Mouse (Mus musculus) heart, embryonic 14.5 days (tissue): ENCODE measurements around the gene Rabgap1l. TPM values are rescaled to one million over a fixed set of nuclear protein-coding genes. Genes with fewer than 3 reads are reported as not detected.
"Not testable (repeated sequence)": the region's sequence is repeated elsewhere in the genome, so short reads cannot be mapped to it uniquely, and the experiment has no call there.

ENCODE experiments used
- ATAC-seq: fragments of 200-750 bp; cut with Nextera tagmentation; 2 replicates; pipeline ENCODE4 v1.8.0; 2017; ENCODE audit warnings: low read depth, moderate TSS enrichment; ENCODE audit not compliant: insufficient number of reproducible peaks, insufficient read depth, low FRiP score
- H3K27ac ChIP-seq, 2 experiments: fragments of 200-500 bp in 1 of 2; fragments of 300-500 bp in 1 of 2; sonication (generic) in 1 of 2; replicated peaks in 1 of 2; 2 replicates each; pipeline ENCODE4 v1.5.1; 2012 to 2014; ENCODE audit warnings: low read depth in 2 of 2, low read length in 2 of 2, control low read depth in 1 of 2, mild to moderate bottlenecking in 1 of 2, mixed read lengths in 1 of 2; ENCODE audit not compliant: control insufficient read depth in 1 of 2, insufficient read depth in 1 of 2
- H3K27me3 ChIP-seq: fragments of 300-500 bp; sonication (generic); 2 replicates; pipeline ENCODE4 v1.6.1; 2014; ENCODE audit warnings: mild to moderate bottlenecking, low read length, control low read depth; ENCODE audit not compliant: control insufficient read depth, insufficient read depth
- H3K36me3 ChIP-seq: fragments of 300-500 bp; sonication (generic); 2 replicates; pipeline ENCODE4 v1.6.1; 2014; ENCODE audit warnings: mild to moderate bottlenecking, control low read depth, low read length, mixed read lengths; ENCODE audit not compliant: control insufficient read depth, insufficient read depth
- H3K4me1 ChIP-seq, 2 experiments: fragments of 200-500 bp in 1 of 2; fragments of 300-500 bp in 1 of 2; sonication (generic) in 1 of 2; 2 replicates each; pipeline ENCODE4 v1.6.1; 2012 to 2014; ENCODE audit warnings: low read length in 2 of 2, control low read depth in 1 of 2, mixed read lengths in 1 of 2; ENCODE audit not compliant: control insufficient read depth in 2 of 2, insufficient read depth in 2 of 2
- H3K4me2 ChIP-seq: fragments of 300-500 bp; sonication (generic); 2 replicates; pipeline ENCODE4 v1.6.1; 2014; ENCODE audit warnings: mild to moderate bottlenecking, low read length
- H3K4me3 ChIP-seq, 2 experiments: fragments of 200-500 bp in 1 of 2; fragments of 300-500 bp in 1 of 2; sonication (generic) in 1 of 2; 2 replicates each; pipeline ENCODE4 v1.5.1; 2012 to 2014; ENCODE audit warnings: low read length in 2 of 2, mild to moderate bottlenecking in 2 of 2, control low read depth in 1 of 2, low read depth in 1 of 2, moderate library complexity in 1 of 2; ENCODE audit not compliant: control insufficient read depth in 1 of 2, insufficient read depth in 1 of 2
- H3K9ac ChIP-seq: fragments of 300-500 bp; sonication (generic); 2 replicates; pipeline ENCODE4 v1.6.1; 2014; ENCODE audit warnings: mild to moderate bottlenecking, low read length
- H3K9me3 ChIP-seq: fragments of 300-500 bp; sonication (generic); 2 replicates; pipeline ENCODE4 v1.6.1; 2016; ENCODE audit warnings: low read length, control low read depth; ENCODE audit not compliant: control insufficient read depth
- WGBS: fragments of 180-500 bp; shearing (Covaris S2); extraction: QIAGEN DNeasy Blood & Tissue Kit; methylation state at CpG from one replicate; pipeline ENCODE4 v1.1.7; 2014; 5-methylcytosine and 5-hydroxymethylcytosine counted together
- polyA plus RNA-seq: library from polyadenylated mRNA; unstranded; fragments of >200 nt; fragmentation: Nextera tagmentation; extraction: Ambion mirVana; gene quantifications from 2 replicates; pipeline ENCODE4 v1.2.1, GENCODE M21; 2014

The Rabgap1l gene
- polyA plus RNA-seq, 1 experiment from 2014 or later = 95.6 TPM

- ATAC-seq = no peak
- no peak overlapping the region for H3K9ac ChIP-seq
- WGBS = 79% methylated on average over 2 of the region's 2 CpGs
- no peak overlapping the region for H3K27ac ChIP-seq
- no peak overlapping the region for H3K4me2 ChIP-seq
- H3K4me1 ChIP-seq = no peaks in the 10 kb centered on the region
- no peaks in the 10 kb centered on the region for H3K9me3 ChIP-seq
- no peak overlapping the region for H3K4me3 ChIP-seq
- H3K36me3 ChIP-seq = no peaks in the 10 kb centered on the region
- H3K27me3 ChIP-seq = no peaks in the 10 kb centered on the region
Measured at GRCm38 (mm10) chr1:160606425-160606824, 186.6 kb downstream of the Rabgap1l start.

- H3K27ac ChIP-seq, H3K4me2 ChIP-seq, H3K4me3 ChIP-seq, H3K9me3 ChIP-seq, ATAC-seq, H3K9ac ChIP-seq, H3K4me1 ChIP-seq, H3K36me3 ChIP-seq, H3K27me3 ChIP-seq: not testable (repeated sequence)
Measured at GRCm38 (mm10) chr1:160603312-160603711, 189.7 kb downstream of the Rabgap1l start.

- no peak for ATAC-seq
- Histone ChIP-seq H3K4me3 (no peak overlapping the region), H3K4me2 (no peak overlapping the region), H3K36me3 (no peaks in the 10 kb centered on the region), H3K9ac (no peak overlapping the region), H3K27ac (no peak overlapping the region), H3K9me3 (no peaks in the 10 kb centered on the region), H3K27me3 (no peaks in the 10 kb centered on the region), H3K4me1 (no peaks in the 10 kb centered on the region)
- 69% methylated on average over 1 of the region's 1 CpGs for WGBS
Measured at GRCm38 (mm10) chr1:160597369-160597768, 195.6 kb downstream of the Rabgap1l start.

GRCm38 (mm10) chr1:160596948-160597270 is 196.1 kb downstream of the Rabgap1l start:
- Histone ChIP-seq H3K27ac (no peak overlapping the region), H3K4me3 (no peak overlapping the region), H3K4me2 (no peak overlapping the region), H3K4me1 (no peaks in the 10 kb centered on the region), H3K36me3 (no peaks in the 10 kb centered on the region), H3K9me3 (no peaks in the 10 kb centered on the region), H3K27me3 (no peaks in the 10 kb centered on the region), H3K9ac (no peak overlapping the region)
- no peak for ATAC-seq
- 83% methylated on average over 3 of the region's 3 CpGs for WGBS

GRCm38 (mm10) chr1:160596252-160596947 is 196.6 kb downstream of the Rabgap1l start:
- H3K27me3 ChIP-seq = no peaks in the 10 kb centered on the region

GRCm38 (mm10) chr1:160594576-160594975 is 198.4 kb downstream of the Rabgap1l start:
- WGBS = 81% methylated on average over 1 of the region's 1 CpGs
- ATAC-seq = no peak
- H3K9me3 ChIP-seq = no peaks in the 10 kb centered on the region
- no peaks in the 10 kb centered on the region for H3K4me1 ChIP-seq
- no peak overlapping the region for H3K4me3 ChIP-seq
- no peak overlapping the region for H3K4me2 ChIP-seq
- no peak overlapping the region for H3K9ac ChIP-seq
- no peaks in the 10 kb centered on the region for H3K27me3 ChIP-seq
- no peak overlapping the region for H3K27ac ChIP-seq
- no peaks in the 10 kb centered on the region for H3K36me3 ChIP-seq

More at GRCm38 (mm10) chr1:160596252-160596947, 196.6 kb downstream of the Rabgap1l start:
- Histone ChIP-seq H3K4me2 (no peak overlapping the region), H3K4me3 (no peak overlapping the region), H3K4me1 (no peaks in the 10 kb centered on the region), H3K9ac (no peak overlapping the region), H3K27ac (no peak overlapping the region), H3K36me3 (no peaks in the 10 kb centered on the region), H3K9me3 (no peaks in the 10 kb centered on the region)
- no peak for ATAC-seq

- Histone ChIP-seq H3K27ac (no peak overlapping the region), H3K9ac (no peak overlapping the region), H3K4me2 (no peak overlapping the region), H3K36me3 (no peaks in the 10 kb centered on the region), H3K4me1 (no peaks in the 10 kb centered on the region), H3K4me3 (no peak overlapping the region), H3K9me3 (no peaks in the 10 kb centered on the region), H3K27me3 (no peaks in the 10 kb centered on the region)
- 89% methylated on average over 4 of the region's 4 CpGs for WGBS
- ATAC-seq = no peak
Measured at GRCm38 (mm10) chr1:160594066-160594465, 198.9 kb downstream of the Rabgap1l start.

DNA sequence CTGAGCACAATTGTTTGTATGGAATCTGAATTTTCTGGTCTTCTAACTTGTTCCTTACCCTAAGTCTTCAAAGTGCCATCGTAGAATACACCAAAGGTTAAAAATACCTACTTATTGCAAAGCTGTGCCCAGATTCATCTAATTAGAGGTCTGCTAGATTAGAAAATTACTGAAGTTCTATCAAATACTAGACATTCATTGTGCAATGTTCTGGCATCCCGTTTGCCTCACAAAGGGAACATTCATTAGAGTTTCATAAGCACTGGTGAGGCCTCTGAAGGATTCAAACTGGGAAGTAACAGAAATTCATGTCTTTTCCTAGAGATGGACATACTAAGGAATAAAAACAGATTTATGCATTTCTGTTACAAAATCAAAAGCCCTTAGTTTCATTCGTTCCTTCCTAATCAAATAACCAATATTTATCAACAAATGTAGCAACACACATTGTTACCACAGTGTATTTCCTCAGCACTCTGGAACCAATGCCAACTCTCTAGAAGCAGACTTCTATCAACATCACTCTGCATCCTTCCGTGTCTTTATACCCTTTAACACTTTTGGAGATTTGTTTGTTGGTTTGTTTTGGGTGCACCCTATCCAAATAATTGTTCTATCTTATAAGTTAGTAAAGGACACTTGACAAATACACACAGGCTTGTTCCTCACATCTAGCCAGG is 204.0 kb downstream of the Rabgap1l start:
- Histone ChIP-seq H3K27me3 (no peaks in the 10 kb centered on the region), H3K36me3 (no peaks in the 10 kb centered on the region), H3K4me2 (no peak overlapping the region), H3K9me3 (no peaks in the 10 kb centered on the region), H3K27ac (no peak overlapping the region), H3K4me1 (no peaks in the 10 kb centered on the region), H3K9ac (no peak overlapping the region), H3K4me3 (no peak overlapping the region)
- ATAC-seq = no peak
- WGBS = 79% methylated on average over 4 of the region's 4 CpGs
